In genomic region chr1:74962853-74963227, GRCm38 (mm10) we compare ENCODE assay signal across 29 mouse cellular contexts. TPM values are rescaled to one million over a fixed set of nuclear protein-coding genes. Genes with fewer than 3 reads are reported as not detected.
DNase-seq lines count a peak whose midpoint lies in the region; ATAC-seq and TF ChIP-seq lines count a peak whose summit lies in the region.
"Had no signal": no experiment of that assay in that cellular context is flagged by ENCODE, and none has a peak within 500 bp of the region (broad histone marks: within the 10 kb centered on the region; RNA-seq: fewer than 3 reads in every experiment).

No protein-coding gene starts in this region.

- H3K4me1 ChIP-seq in intestine, postnatal 0 days (replicated peaks; ENCODE audit: control insufficient read depth, insufficient read depth, low read length): peaks cover 5% of the 10 kb centered on the region
- peaks cover 4% of the 10 kb centered on the region; the same call in 1 of the 2 replicates for H3K4me1 ChIP-seq in liver, embryonic 15.5 days (replicated peaks)
- peaks cover 19% of the 10 kb centered on the region for H3K4me1 ChIP-seq in stomach, embryonic 16.5 days (ENCODE audit: control insufficient read depth, insufficient read depth, low read length)

- H3K9me3 ChIP-seq in intestine, postnatal 0 days (ENCODE audit: control insufficient read depth): no peaks in the 10 kb centered on the region
- no peaks in the 10 kb centered on the region for H3K9me3 ChIP-seq in liver, embryonic 15.5 days (replicated peaks)
- H3K9me3 ChIP-seq in stomach, embryonic 16.5 days (replicated peaks; ENCODE audit: control insufficient read depth, low read length): no peaks in the 10 kb centered on the region
- H3K9me3 ChIP-seq: embryonic facial prominence, embryonic 12.5 days; forebrain, embryonic 12.5 days; hindbrain, embryonic 10.5 days; limb, embryonic 10.5 days had no signal

- H3K4me3 ChIP-seq in intestine, postnatal 0 days (ENCODE audit: low read depth, low read length): no peak overlapping the region
- no peak overlapping the region for H3K4me3 ChIP-seq in liver, embryonic 15.5 days (replicated peaks)
- H3K4me3 ChIP-seq in stomach, embryonic 16.5 days (replicated peaks; ENCODE audit: low read length): peak overlapping the region; percentile 18
- H3K4me3 ChIP-seq: embryonic facial prominence, embryonic 12.5 days; forebrain, embryonic 12.5 days; hindbrain, embryonic 10.5 days; limb, embryonic 10.5 days had no signal

- H3K27me3 ChIP-seq in intestine, postnatal 0 days (replicated peaks; ENCODE audit: control insufficient read depth, insufficient read depth, low read length): no peaks in the 10 kb centered on the region
- no peaks in the 10 kb centered on the region for H3K27me3 ChIP-seq in liver, embryonic 15.5 days
- no peaks in the 10 kb centered on the region for H3K27me3 ChIP-seq in stomach, embryonic 16.5 days (ENCODE audit: control insufficient read depth, insufficient read depth, low read length)

- no peaks in the 10 kb centered on the region for H3K36me3 ChIP-seq in intestine, postnatal 0 days (ENCODE audit: control insufficient read depth, insufficient read depth)
- no peaks in the 10 kb centered on the region for H3K36me3 ChIP-seq in liver, embryonic 15.5 days (replicated peaks)
- H3K36me3 ChIP-seq in stomach, embryonic 16.5 days (ENCODE audit: control insufficient read depth, insufficient read depth, low read length): no peaks in the 10 kb centered on the region
- H3K36me3 ChIP-seq: embryonic facial prominence, embryonic 12.5 days; forebrain, embryonic 12.5 days; hindbrain, embryonic 10.5 days; limb, embryonic 10.5 days had no signal

- peak; percentile 51 for ATAC-seq in intestine, postnatal 0 days
- ATAC-seq in liver, embryonic 15.5 days (ENCODE audit: insufficient read depth): no peak
- ATAC-seq in stomach, embryonic 16.5 days (ENCODE audit: insufficient read depth, low FRiP score): no peak; the same call in none of the 2 replicates
- ATAC-seq: hindbrain, embryonic 16.5 days had no signal

- H3K4me2 ChIP-seq in intestine, postnatal 0 days (replicated peaks; ENCODE audit: low read depth): peak overlapping the region; percentile 28
- 0 out of 2 replicates have a peak overlapping the region, but pooled peaks have one; percentile 16 for H3K4me2 ChIP-seq in liver, embryonic 15.5 days
- peak overlapping the region; percentile 44 for H3K4me2 ChIP-seq in stomach, embryonic 16.5 days (ENCODE audit: low read depth, low read length)
- H3K4me2 ChIP-seq: embryonic facial prominence, embryonic 12.5 days; forebrain, embryonic 12.5 days; heart, embryonic 11.5 days; midbrain, embryonic 11.5 days had no signal

- no peak for TF ChIP-seq CTCF in intestine, postnatal 0 days (IDR thresholded peaks at IDR 0.05; ENCODE audit: low read depth)

- 0 out of 2 replicates have a peak overlapping the region, but pooled peaks have one; percentile 31 for H3K9ac ChIP-seq in intestine, postnatal 0 days (ENCODE audit: low read depth, low read length)
- H3K9ac ChIP-seq in liver, embryonic 15.5 days: no peak overlapping the region
- no peak overlapping the region for H3K9ac ChIP-seq in stomach, embryonic 16.5 days (ENCODE audit: low read length)
- H3K9ac ChIP-seq: embryonic facial prominence, embryonic 12.5 days; forebrain, embryonic 12.5 days had no signal

- WGBS in intestine, postnatal 0 days: 53% methylated on average over 5 of the region's 5 CpGs
- 58% methylated on average over 5 of the region's 5 CpGs for WGBS in liver, embryonic 15.5 days (ENCODE audit: insufficient replicate concordance)
- 60% methylated on average over 5 of the region's 5 CpGs for WGBS in stomach, embryonic 16.5 days

- peak; percentile 21 for DNase-seq in ovary, postnatal 14 days (ENCODE audit: low spot score)
- no peak for DNase-seq in ovary, adult 18-20 months (ENCODE audit: low spot score)
- no peak for DNase-seq in cerebellum, postnatal 4 days (ENCODE audit: low spot score in 2 of 2)
- DNase-seq in left cerebral cortex, adult 18-20 months (ENCODE audit: low spot score in 2 of 2): no peak
- no peak for DNase-seq in right cerebral cortex, adult 2 months (ENCODE audit: low spot score in 2 of 2)
- DNase-seq: adrenal gland, postnatal 10 days; cerebellum, adult 18-20 months; cerebellum, postnatal 14 days; heart, postnatal 10 days; kidney, adult 9 months; lung, adult 18-20 months; lung, postnatal 10 days; spleen, adult 18-20 months; thymus, adult 2 months had no signal

- peak overlapping the region; percentile 89 for H3K27ac ChIP-seq in intestine, postnatal 0 days (ENCODE audit: low read depth, low read length)
- H3K27ac ChIP-seq in liver, embryonic 15.5 days (replicated peaks): peak overlapping the region; percentile 73
- peak overlapping the region; percentile 90 for H3K27ac ChIP-seq in stomach, embryonic 16.5 days (ENCODE audit: low read length)
- H3K27ac ChIP-seq: embryonic facial prominence, embryonic 12.5 days; forebrain, embryonic 12.5 days; hindbrain, embryonic 10.5 days; limb, embryonic 10.5 days had no signal

RNA-seq across cellular contexts. Expression of gene Ihh, which starts 11.4 kb away (rescaled TPM):
- polyA plus RNA-seq in intestine, postnatal 0 days (2015; fragmentation: Nextera tagmentation; extraction: Ambion mirVana): 24.9 and 25.3 TPM in 2 replicates
- polyA plus RNA-seq in liver, embryonic 15.5 days (2015; fragmentation: Nextera tagmentation; extraction: Ambion mirVana): 2.4 and 3.1 TPM in 2 replicates
- 19.0 and 22.0 TPM in 2 replicates for polyA plus RNA-seq in stomach, embryonic 16.5 days (2015; fragmentation: Nextera tagmentation; extraction: Ambion mirVana)
- under 1 TPM; 0.30 to 0.72 TPM for total RNA-seq in left cerebral cortex, adult 18-20 months (2021)

RNA-seq across cellular contexts. Expression of gene Cfap65, which starts 27.4 kb away (rescaled TPM):
- polyA plus RNA-seq in intestine, postnatal 0 days (2015; fragmentation: Nextera tagmentation; extraction: Ambion mirVana): 0.03 and 0.04 TPM in 2 replicates
- not detected in 2 replicates for polyA plus RNA-seq in liver, embryonic 15.5 days (2015; fragmentation: Nextera tagmentation; extraction: Ambion mirVana)
- polyA plus RNA-seq in stomach, embryonic 16.5 days (2015; fragmentation: Nextera tagmentation; extraction: Ambion mirVana): 0.05 and 0.07 TPM in 2 replicates
- 1 to 10 TPM; 2.8 to 3.0 TPM for total RNA-seq in left cerebral cortex, adult 18-20 months (2021)
- total RNA-seq: adrenal gland, postnatal 10 days; gastrocnemius, adult 8-10 months; megakaryocyte progenitor cell, adult 5-6 weeks; MEL had no signal
- polyA plus RNA-seq: C2C12; heart, embryonic 11.5 days; limb, embryonic 10.5 days; urinary bladder, adult 2 months had no signal
